Mouse (Mus musculus): ENCODE results near the gene Il5. TPM values are rescaled to one million over a fixed set of nuclear protein-coding genes. Genes with fewer than 3 reads are reported as not detected.

Gene Il5
- total RNA-seq (2021) = not detected
- long read RNA-seq, experiment 1 = 0 reads
- long read RNA-seq, experiment 2 = 0 reads

DNA sequence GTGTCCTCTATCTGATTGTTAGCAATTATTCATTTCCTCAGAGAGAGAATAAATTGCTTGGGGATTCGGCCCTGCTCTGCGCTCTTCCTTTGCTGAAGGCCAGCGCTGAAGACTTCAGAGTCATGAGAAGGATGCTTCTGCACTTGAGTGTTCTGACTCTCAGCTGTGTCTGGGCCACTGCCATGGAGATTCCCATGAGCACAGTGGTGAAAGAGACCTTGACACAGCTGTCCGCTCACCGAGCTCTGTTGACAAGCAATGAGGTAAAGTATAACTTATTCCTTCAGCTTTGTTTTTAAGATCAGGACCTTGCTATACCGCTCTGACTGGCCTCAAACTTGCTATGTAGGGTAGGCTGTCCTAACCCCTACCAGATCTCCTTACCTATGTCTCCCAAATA, at the start of gene Il5:
Il5 (plus strand) TSS at position 80 of the 400 bp plus-strand sequence.
- no peak for DNase-seq (ENCODE audit: low spot score in 2 of 2)

- no peak for DNase-seq (ENCODE audit: low spot score in 2 of 2)
Measured at GRCm38 (mm10) chr11:53671414-53671813, 49.2 kb upstream of the Il5 start.

DNA sequence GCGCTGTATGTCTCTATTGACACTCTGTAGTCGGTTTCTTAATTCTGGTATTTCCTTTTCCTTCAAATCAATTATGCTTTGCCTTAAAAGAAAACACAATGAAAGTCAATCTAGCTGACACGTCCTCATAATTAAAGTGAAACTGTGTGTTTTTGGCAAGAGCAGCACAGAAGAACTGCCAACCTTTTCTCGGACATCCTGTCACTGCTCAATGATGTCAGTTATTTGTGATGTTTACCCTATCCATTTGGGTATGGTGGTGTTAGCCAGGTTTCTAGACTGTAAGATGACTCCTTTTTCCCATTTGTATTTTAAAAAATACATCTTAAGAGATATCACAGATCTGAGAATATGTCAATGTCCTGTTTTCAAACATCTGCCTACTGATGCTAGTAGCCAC, 40.5 kb upstream of the Il5 start:
- DNase-seq (ENCODE audit: low spot score in 2 of 2) = no peak

- DNase-seq (ENCODE audit: low spot score in 2 of 2) = no peak
Measured at GRCm38 (mm10) chr11:53681686-53682085, 38.9 kb upstream of the Il5 start.

GRCm38 (mm10) chr11:53682170-53682569, 38.4 kb upstream of the Il5 start:
- DNase-seq (ENCODE audit: low spot score in 2 of 2) = no peak

DNA sequence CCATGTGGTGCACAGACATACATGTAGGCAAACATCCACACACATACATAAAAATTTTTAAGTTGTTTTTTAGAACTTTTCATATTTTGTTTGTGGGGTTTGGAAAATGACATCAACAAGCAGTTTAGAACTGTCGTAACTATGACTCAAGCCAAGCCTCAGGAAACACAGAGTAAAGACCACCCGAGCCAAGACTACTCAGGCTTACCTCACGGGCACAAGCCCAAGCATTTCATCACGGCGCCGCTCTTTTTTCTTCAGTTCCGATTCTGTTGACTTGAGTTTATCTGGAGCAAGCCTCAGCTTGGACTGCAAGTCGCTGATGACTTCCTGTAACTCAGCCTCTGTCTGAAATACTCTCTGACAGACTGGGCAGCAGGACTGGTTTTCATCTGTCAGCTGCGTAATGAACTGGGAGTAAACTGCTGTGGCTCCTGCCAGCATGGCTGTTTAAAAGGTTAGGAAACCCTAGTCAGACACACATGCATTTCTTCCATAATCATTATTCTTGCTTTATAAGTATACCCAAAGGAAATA, 37.5 kb upstream of the Il5 start:
- DNase-seq (ENCODE audit: low spot score in 2 of 2) = no peak

DNA sequence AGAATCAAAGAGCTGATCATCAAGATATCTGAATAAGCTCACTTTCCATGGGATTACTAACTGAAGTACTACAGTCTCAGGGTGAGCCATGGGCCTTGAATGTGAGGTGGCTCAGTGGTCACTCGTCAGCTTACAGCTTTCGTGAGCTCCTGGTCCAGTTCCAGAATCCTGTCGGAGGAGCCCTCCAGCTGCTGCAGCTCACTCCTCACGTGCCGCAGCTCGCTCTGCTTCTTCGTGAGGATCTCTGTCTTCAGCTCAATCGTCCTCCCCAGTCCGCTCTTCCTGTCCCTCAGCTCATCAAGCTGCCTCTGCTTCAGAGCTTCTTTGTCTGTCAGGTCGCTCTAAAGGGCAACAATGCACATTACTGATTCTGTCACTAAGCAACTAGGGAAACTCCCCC, 28.6 kb upstream of the Il5 start:
- DNase-seq (ENCODE audit: low spot score in 2 of 2) = no peak

DNA sequence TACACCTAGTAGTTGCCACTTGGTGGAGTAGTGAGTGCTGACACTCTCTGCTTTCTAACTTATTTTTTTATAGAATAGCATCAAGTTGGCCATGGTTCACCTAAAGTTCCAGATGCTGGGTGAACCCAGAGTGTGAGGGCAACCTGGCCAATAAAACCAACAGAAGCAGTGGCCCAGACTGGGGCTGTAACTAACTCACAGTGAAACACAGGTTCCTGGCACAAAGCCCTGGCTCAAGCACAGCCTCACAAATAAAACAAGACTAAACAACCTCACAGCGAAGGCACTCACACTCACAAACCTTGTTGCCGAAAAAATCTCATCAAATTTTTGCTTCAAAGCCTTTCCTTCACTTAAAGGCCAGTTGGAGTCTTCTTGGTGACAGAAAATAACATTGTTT, 22.1 kb upstream of the Il5 start:
- DNase-seq (ENCODE audit: low spot score in 2 of 2) = no peak

DNA sequence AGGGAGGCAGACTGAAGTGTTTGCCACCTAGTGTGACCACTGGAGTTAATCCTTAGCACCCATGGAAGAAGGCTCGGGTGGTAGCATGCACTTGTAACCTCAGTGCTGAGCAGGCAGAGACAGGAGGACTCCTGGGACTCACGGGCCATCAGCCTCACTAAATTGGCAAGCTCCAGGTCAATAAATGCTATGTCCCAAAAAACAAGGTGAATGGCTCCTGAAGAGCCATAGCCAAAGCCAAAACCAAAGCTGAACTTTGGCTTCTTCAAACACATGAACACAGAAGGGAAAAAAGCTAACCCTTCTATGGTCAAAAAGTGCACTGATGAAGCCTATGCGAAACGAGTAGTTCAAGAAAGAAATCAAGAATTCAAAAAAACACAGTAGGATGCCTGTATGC, 21.2 kb upstream of the Il5 start:
- no peak for DNase-seq (ENCODE audit: low spot score in 2 of 2)

DNA sequence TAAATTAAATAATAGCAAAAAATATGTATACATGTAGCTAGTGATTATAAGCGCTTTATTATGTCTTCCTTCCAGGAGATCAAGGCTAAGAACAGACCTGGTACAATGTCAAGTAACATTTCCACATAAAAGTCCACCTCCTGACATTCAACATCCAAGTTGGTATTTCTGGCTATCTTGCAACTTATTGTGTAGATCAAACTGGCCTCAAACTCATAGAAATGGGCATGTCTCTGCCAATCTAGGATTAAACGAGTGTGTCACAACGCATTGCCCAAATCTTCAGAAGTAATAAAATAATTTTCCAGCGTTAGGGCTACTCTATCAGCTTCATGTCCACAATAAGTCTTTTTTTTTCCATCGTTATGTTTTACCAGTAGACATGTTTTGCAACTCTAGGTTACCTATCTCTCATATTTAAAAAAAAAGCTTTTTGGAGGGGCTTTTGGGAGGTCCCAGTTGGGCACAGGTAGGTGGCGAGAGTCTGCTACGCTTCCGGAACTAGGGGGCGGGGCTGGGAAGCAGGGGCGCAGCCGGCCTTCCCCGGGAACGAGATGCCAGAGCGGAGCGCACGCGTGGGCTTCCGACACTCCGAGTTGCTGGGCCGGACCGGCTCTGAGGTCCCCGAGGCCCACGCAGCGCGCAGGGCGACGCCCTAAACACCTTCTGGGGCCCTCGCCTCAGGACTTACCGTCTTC, 14.2 kb upstream of the Il5 start:
- peak; percentile 30 to 45 for DNase-seq (ENCODE audit: low spot score in 2 of 2)

GRCm38 (mm10) chr11:53706934-53707717, 13.5 kb upstream of the Il5 start, which contains the start of gene Rad50:
TSS of gene Rad50 (minus strand) at chr11:53707319.
- DNase-seq (ENCODE audit: low spot score in 2 of 2) = peak; percentile 82 to 91

DNA sequence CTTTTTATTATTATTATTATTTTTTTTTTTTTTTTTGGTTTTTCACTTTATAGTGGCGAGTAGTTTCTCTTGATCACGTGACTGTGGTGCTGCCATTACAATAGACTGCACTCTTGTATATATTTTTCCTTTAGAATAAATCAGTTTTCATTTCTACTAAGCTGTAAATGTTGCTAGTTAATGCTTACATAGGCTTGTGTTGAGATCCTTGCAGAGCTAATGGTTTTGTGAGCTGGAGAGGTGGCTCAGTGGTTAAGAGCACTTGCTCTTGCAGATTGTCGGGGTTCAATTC, 12.9 kb upstream of the Il5 start:
- DNase-seq (ENCODE audit: low spot score in 2 of 2) = no peak

DNA sequence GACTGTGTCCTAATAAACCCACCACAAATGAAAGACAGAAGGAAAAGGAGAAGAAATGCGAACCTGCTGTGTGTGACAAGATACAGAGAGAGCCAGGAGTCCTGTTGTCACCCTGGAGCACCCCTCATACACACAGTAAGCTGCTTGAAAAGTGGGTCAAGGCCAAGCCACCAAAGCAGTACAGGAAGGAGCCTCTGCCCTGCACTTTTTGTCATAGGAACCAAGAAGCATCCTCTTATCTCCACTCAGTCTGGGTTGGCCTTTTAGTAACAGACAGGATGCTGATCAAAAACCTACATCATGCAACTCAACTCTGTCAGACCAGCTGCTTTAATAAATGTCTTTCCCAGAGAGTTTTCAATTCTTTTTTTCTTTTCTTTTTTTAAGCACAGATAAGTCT, 893 bp upstream of the Il5 start:
- no peak for DNase-seq (ENCODE audit: low spot score in 2 of 2)

- no peak for DNase-seq (ENCODE audit: low spot score in 2 of 2)
Measured at GRCm38 (mm10) chr11:53731457-53731856, 10.9 kb downstream of the Il5 start.

GRCm38 (mm10) chr11:53732244-53732643, 11.7 kb downstream of the Il5 start:
- no peak for DNase-seq (ENCODE audit: low spot score in 2 of 2)

DNA sequence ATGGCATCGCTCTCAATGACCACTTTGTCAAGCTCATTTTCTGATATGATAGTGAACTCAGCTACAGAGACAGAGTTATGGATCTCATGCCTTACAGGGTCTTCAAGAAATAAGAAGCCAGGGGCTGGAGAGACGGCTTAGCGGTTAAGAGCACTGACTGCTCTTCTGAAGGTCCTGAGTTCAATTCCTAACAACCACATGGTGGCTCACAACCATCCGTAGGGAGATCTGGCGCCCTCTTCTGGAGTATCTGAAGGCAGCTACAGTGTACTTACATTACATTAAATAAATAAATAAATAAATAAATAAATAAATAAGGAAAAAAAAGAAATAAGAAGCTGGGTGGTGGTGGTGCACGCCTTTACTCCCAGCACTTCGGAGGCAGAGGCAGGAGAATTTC, 13.2 kb downstream of the Il5 start:
- DNase-seq (ENCODE audit: low spot score in 2 of 2) = no peak

DNA sequence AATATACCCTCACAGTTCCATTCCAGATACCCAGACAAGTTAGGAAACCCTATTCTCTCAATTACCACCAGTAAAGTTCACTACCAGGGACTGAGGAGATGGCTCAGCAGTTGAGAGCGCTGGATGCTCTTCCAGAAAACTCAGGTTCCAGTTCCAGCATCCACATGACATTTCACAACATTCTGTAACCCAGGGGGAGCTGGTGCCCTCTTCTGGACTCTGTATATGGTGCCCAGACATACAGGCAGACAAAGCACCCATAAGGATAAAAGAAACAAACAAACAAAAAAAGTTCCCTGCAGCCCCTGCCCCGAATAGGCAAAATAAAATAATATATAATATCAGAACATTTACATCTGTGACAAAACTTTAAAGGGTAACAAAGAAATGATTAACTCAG, 13.8 kb downstream of the Il5 start:
- DNase-seq (ENCODE audit: low spot score in 2 of 2) = no peak

GRCm38 (mm10) chr11:53734970-53735681, 14.5 kb downstream of the Il5 start:
- DNase-seq (ENCODE audit: low spot score in 2 of 2) = no peak

DNA sequence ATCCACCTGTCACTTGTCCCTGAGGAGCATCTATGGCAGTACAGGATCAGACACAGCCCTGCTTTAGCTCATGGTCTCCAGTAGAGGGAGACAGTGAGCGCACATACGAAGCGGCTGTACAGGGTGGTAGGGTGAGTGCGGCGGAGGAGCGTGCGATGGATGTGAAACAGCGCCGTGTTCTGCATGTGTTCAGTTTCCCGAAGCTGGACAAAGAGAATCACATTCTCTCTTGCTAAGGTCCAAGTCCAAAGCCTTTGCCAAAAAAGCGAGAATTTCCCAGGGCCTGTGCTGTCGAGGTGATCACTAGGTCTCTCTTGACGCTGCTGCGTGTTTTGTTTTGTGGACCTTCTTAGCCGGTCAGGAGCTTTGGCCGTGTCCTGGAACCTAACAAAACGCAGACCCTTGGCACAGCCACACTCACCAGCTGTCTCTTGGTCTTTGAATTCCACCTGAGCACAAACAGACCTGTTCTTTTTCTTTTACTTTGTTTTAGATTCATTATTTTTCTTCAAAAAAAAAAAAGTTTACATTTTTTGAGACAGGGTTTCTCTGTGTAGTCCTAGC, 15.2 kb downstream of the Il5 start:
- DNase-seq (ENCODE audit: low spot score in 2 of 2) = peak in 1 of 2 experiments; percentile 52

GRCm38 (mm10) chr11:53736771-53737572, 16.4 kb downstream of the Il5 start:
- peak; percentile 68 to 75 for DNase-seq (ENCODE audit: low spot score in 2 of 2)

GRCm38 (mm10) chr11:53737573-53737946, 17.0 kb downstream of the Il5 start:
- DNase-seq (ENCODE audit: low spot score in 2 of 2) = peak in 1 of 2 experiments; percentile 48

Measured in gastrocnemius, postnatal 4 days (tissue).